ENCODE assay signal across 8 mouse cellular contexts in the genomic region with DNA sequence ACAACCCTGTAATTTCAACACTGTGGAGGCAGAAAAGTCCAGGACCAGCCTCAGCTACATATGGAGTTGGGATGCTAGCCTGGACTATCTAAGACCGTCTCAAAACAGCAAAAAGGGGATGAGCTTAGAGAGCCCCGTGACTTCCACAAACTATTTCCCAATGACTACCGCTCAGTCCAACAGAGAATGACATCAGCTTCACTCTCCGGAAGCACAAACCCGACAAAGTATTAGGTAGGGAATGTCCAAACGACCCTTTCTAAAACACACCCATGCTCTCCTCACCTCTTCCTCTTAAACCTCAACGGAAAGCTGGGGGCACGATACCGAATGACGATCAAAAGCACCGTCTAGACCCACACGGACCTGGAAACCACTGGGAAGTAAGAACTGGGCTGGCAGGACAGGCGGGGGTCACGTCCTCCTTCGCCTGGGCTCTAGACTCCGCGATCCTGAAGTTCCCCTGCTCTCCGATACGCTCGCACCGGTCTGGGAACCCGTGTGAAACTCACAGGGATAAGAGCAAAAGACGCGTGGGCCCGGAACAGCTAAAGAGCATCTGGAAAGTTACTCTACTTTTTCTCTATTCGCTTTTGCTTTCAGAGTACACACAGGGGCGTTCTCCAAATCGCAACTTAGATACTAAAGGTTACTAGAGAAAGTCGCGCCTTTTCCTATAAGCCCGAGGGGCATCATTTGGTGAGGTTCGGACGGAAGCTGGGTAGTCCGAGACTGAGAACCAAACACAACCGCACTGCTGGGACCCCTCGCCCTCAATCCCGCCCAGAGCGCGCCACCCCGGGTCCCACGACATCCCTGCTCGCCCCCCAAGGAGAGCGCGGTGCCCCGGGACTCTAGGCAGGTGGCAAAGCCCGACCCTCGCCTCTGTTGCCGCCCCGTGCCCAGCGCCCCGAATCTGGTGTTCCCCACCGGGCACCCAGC.
DNase-seq lines count a peak whose midpoint lies in the region; ATAC-seq lines count a peak whose summit lies in the region.

No protein-coding gene starts in this region.

- peak overlapping the region; percentile 75 for H3K27ac ChIP-seq in heart, embryonic 11.5 days (ENCODE audit: low read depth, low read length)
- peak overlapping the region; percentile 96 for H3K27ac ChIP-seq in kidney, embryonic 15.5 days

- H3K9ac ChIP-seq in heart, embryonic 11.5 days (ENCODE audit: low read depth, low read length): peak overlapping the region; percentile 89
- H3K9ac ChIP-seq in kidney, embryonic 15.5 days: peak overlapping the region; percentile 89

- H3K4me3 ChIP-seq in heart, embryonic 11.5 days (ENCODE audit: low read depth, low read length): peak overlapping the region; percentile 74
- peak overlapping the region; percentile 70 for H3K4me3 ChIP-seq in kidney, embryonic 15.5 days (replicated peaks)

- WGBS in heart, embryonic 11.5 days (ENCODE audit: insufficient replicate concordance): 1% methylated on average over 52 of the region's 52 CpGs
- under 1% methylated on average over 52 of the region's 52 CpGs for WGBS in kidney, embryonic 15.5 days

- H3K9me3 ChIP-seq in heart, embryonic 11.5 days (replicated peaks; ENCODE audit: control insufficient read depth, low read length): no peaks in the 10 kb centered on the region
- H3K9me3 ChIP-seq in kidney, embryonic 15.5 days (replicated peaks): no peaks in the 10 kb centered on the region

- 0 out of 2 replicates have a peak, but pooled peaks cover 2% of the 10 kb centered on the region for H3K4me1 ChIP-seq in heart, embryonic 11.5 days (ENCODE audit: control insufficient read depth, insufficient read depth, low read length)
- peaks cover 50% of the 10 kb centered on the region for H3K4me1 ChIP-seq in kidney, embryonic 15.5 days

- no peaks in the 10 kb centered on the region for H3K27me3 ChIP-seq in heart, embryonic 11.5 days (ENCODE audit: control insufficient read depth, insufficient read depth, low read length)
- H3K27me3 ChIP-seq in kidney, embryonic 15.5 days: no peaks in the 10 kb centered on the region

- peak; percentile 34 for ATAC-seq in heart, embryonic 11.5 days (replicated peaks; ENCODE audit: insufficient number of reproducible peaks, low FRiP score, low TSS enrichment)
- peak; percentile 69 for ATAC-seq in kidney, embryonic 15.5 days (replicated peaks; ENCODE audit: low FRiP score)

- DNase-seq in urinary bladder, adult 18-20 months (ENCODE audit: low spot score in 2 of 2): peak; percentile 29 to 64
- DNase-seq in urinary bladder, postnatal 10 days (ENCODE audit: low spot score): no peak
- peak; percentile 65 for DNase-seq in embryo, embryonic 10.5 days (ENCODE audit: low spot score)
- peak; percentile 73 for DNase-seq in lung, postnatal 36 days
- peak; percentile 61 for DNase-seq in retina, embryonic 14.5 days (ENCODE audit: low spot score)
- DNase-seq in layer of hippocampus, postnatal 14 days (ENCODE audit: low spot score in 2 of 2): no peak

- peak overlapping the region; percentile 82 for H3K4me2 ChIP-seq in heart, embryonic 11.5 days
- peak overlapping the region; percentile 65 for H3K4me2 ChIP-seq in kidney, embryonic 15.5 days

- 0 out of 2 replicates have a peak, but pooled peaks cover 2% of the 10 kb centered on the region for H3K36me3 ChIP-seq in heart, embryonic 11.5 days (ENCODE audit: control insufficient read depth, insufficient read depth, low read length)
- H3K36me3 ChIP-seq in kidney, embryonic 15.5 days: peaks cover 24% of the 10 kb centered on the region

Comparison
In these comparisons a context has a peak if more than half of its experiments do, and no peak if none do; other contexts are left out.
1. DNase-seq: peak in urinary bladder, adult 18-20 months (2 of 2), embryo, embryonic 10.5 days (single experiment), lung, postnatal 36 days (single experiment) and retina, embryonic 14.5 days (single experiment); none in urinary bladder, postnatal 10 days (single experiment) and layer of hippocampus, postnatal 14 days (0 of 2).